Mouse (Mus musculus) adrenal gland, adult 18-20 months (tissue): ENCODE data around the gene Larp4b. TPM values are rescaled to one million over a fixed set of nuclear protein-coding genes. Genes with fewer than 3 reads are reported as not detected.

Source experiments
- DNase-seq, 2 experiments: peaks; one replicate each; pipeline ENCODE4 v3.0.0; 2021 to 2022; ENCODE audit warnings: low spot score in 2 of 2
- total RNA-seq, 2 experiments: library from RNA; stranded (reverse); gene quantifications; 1 replicate in 1 of 2; 2 replicates in 1 of 2; pipeline ENCODE4 v1.2.3; 2021

Gene Larp4b
- total RNA-seq, 2 experiments from 2014 or later: 60.5 to 70.0 TPM

- no peak for DNase-seq
Measured at GRCm38 (mm10) chr13:9120835-9121542, 27.3 kb downstream of the Larp4b start.

- DNase-seq: no peak
Measured at GRCm38 (mm10) chr13:9122045-9122444, 28.4 kb downstream of the Larp4b start.

GRCm38 (mm10) chr13:9125193-9125592, 31.5 kb downstream of the Larp4b start:
- DNase-seq: no peak

- DNase-seq: no peak
Measured at GRCm38 (mm10) chr13:9127715-9128114, 34.0 kb downstream of the Larp4b start.

GRCm38 (mm10) chr13:9128707-9129314, 35.1 kb downstream of the Larp4b start:
- no peak for DNase-seq

- DNase-seq: no peak
Measured at GRCm38 (mm10) chr13:9134421-9134820, 40.7 kb downstream of the Larp4b start.

GRCm38 (mm10) chr13:9136088-9136487, 42.4 kb downstream of the Larp4b start:
- DNase-seq: no peak

- no peak for DNase-seq
Measured at GRCm38 (mm10) chr13:9136733-9137132, 43.1 kb downstream of the Larp4b start.

- DNase-seq: no peak
Measured at GRCm38 (mm10) chr13:9139466-9139991, 45.8 kb downstream of the Larp4b start.

- DNase-seq: peak in 1 of 2 experiments; percentile 41
Measured at GRCm38 (mm10) chr13:9140204-9140603, 46.5 kb downstream of the Larp4b start.

- no peak for DNase-seq
Measured at GRCm38 (mm10) chr13:9142371-9142770, 48.7 kb downstream of the Larp4b start.

GRCm38 (mm10) chr13:9148830-9149229, 55.1 kb downstream of the Larp4b start:
- DNase-seq: no peak

- no peak for DNase-seq
Measured at GRCm38 (mm10) chr13:9149473-9150217, 56.0 kb downstream of the Larp4b start.

GRCm38 (mm10) chr13:9151100-9151499, 57.4 kb downstream of the Larp4b start:
- no peak for DNase-seq

- DNase-seq: no peak
Measured at GRCm38 (mm10) chr13:9151619-9152018, 57.9 kb downstream of the Larp4b start.

- no peak for DNase-seq
Measured at GRCm38 (mm10) chr13:9152267-9152666, 58.6 kb downstream of the Larp4b start.

- no peak for DNase-seq
Measured at GRCm38 (mm10) chr13:9153803-9154202, 60.1 kb downstream of the Larp4b start.

GRCm38 (mm10) chr13:9159282-9159681, 65.6 kb downstream of the Larp4b start:
- DNase-seq: no peak

GRCm38 (mm10) chr13:9162888-9163287, 69.2 kb downstream of the Larp4b start:
- no peak for DNase-seq

GRCm38 (mm10) chr13:9167842-9168241, 74.2 kb downstream of the Larp4b start:
- no peak for DNase-seq

GRCm38 (mm10) chr13:9169616-9170015, 75.9 kb downstream of the Larp4b start:
- DNase-seq: no peak

GRCm38 (mm10) chr13:9170726-9171125, 77.0 kb downstream of the Larp4b start:
- DNase-seq: no peak
